Mouse (Mus musculus) mouse trophoblast stem cell (cell line): ENCODE measurements at regions not wholly inside any gene's neighbourhood (a gene's known extent, or its start where the extent isn't known, plus 50 kb on each side); places are given as distances from the start of the nearest gene placed in this dataset.
"Not testable (repeated sequence)": the region's sequence is repeated elsewhere in the genome, so short reads cannot be mapped to it uniquely, and the experiment has no call there.

Experiments used
- in situ Hi-C, 2 experiments: fragments of 300-500 bp; cut with MseI, MboI; formaldehyde crosslinking; loops; 2 replicates in 1 of 2; 3 replicates in 1 of 2; pipeline ENCODE4 v1.15.1; 2025

- in situ Hi-C loops, result no loop called here
These were observed 167.0 kb upstream of the Ndn start for GRCm38 (mm10) chr7:62179387-62179786.

- in situ Hi-C loops, result no loop called here
These were observed 137.8 kb upstream of the Ndn start for GRCm38 (mm10) chr7:62208529-62208928.

GRCm38 (mm10) chr7:62209117-62209700 lies 137.2 kb upstream of the Ndn start:
- in situ Hi-C loops, result no loop called here

- in situ Hi-C loops, result loop anchor here in 1 of 2 experiments (10.0 kb wide), 1 partner anchor 150 kb away; the partner anchor contains the start of gene Magel2
These were observed 121.2 kb upstream of the Ndn start for GRCm38 (mm10) chr7:62225184-62225583.

- in situ Hi-C loops, result loop anchor here in 1 of 2 experiments (10.0 kb wide), 1 partner anchor 147 kb away; the partner anchor contains the start of gene Magel2
These were observed 118.6 kb upstream of the Ndn start for GRCm38 (mm10) chr7:62227727-62228126.

- in situ Hi-C loops, result loop anchor here in 1 of 2 experiments (10.0 kb wide), 1 partner anchor 144 kb away; the partner anchor contains the start of gene Magel2
These were observed 115.7 kb upstream of the Ndn start for GRCm38 (mm10) chr7:62230713-62231112.

- in situ Hi-C loops, result loop anchor here in 1 of 2 experiments (10.0 kb wide), 1 partner anchor 144 kb away; the partner anchor contains the start of gene Magel2
These were observed 115.2 kb upstream of the Ndn start for GRCm38 (mm10) chr7:62231120-62231574.

- in situ Hi-C loops, result loop anchor here in 1 of 2 experiments (10.0 kb wide), 1 partner anchor 143 kb away; the partner anchor contains the start of gene Magel2
These were observed 114.3 kb upstream of the Ndn start for GRCm38 (mm10) chr7:62232076-62232475.

GRCm38 (mm10) chr7:62234037-62234436 lies 112.3 kb upstream of the Ndn start:
- in situ Hi-C loops, result loop anchor here in 1 of 2 experiments (10.0 kb wide), 1 partner anchor 141 kb away; the partner anchor contains the start of gene Magel2

GRCm38 (mm10) chr7:62235766-62236165 lies 110.6 kb upstream of the Ndn start:
- in situ Hi-C loops, result loop anchor here in 1 of 2 experiments (10.0 kb wide), 1 partner anchor 139 kb away; the partner anchor contains the start of gene Magel2

GRCm38 (mm10) chr7:62261688-62262114 lies 84.7 kb upstream of the Ndn start:
- in situ Hi-C loops, result no loop called here

GRCm38 (mm10) chr7:62262174-62262573 lies 84.2 kb upstream of the Ndn start:
- in situ Hi-C loops, result not testable (repeated sequence)

- in situ Hi-C loops, result no loop called here
These were observed 77.1 kb upstream of the Ndn start for GRCm38 (mm10) chr7:62269156-62269855.

GRCm38 (mm10) chr7:62276219-62276618 lies 70.2 kb upstream of the Ndn start:
- in situ Hi-C loops, result no loop called here

- in situ Hi-C loops, result no loop called here
These were observed 67.9 kb upstream of the Ndn start for GRCm38 (mm10) chr7:62278492-62278891.

- in situ Hi-C loops, result no loop called here
These were observed 67.3 kb upstream of the Ndn start for GRCm38 (mm10) chr7:62279022-62279421.
